Mouse (Mus musculus) MEL (cell line): ENCODE data around the gene Sec22c.

Experiments used
- CHD2 ChIP-seq: IDR thresholded peaks from 2 replicates; pipeline ENCODE4 v1.6.1; 2011; ENCODE audit warnings: low read length, improper control_type of control experiment
- CTCF ChIP-seq, 3 experiments: IDR thresholded peaks in 2 of 3; conservative IDR thresholded peaks in 1 of 3; 2 replicates each; pipeline ENCODE4 v1.5.1; 2011 to 2012; ENCODE audit warnings: low read length in 3 of 3, low read depth in 2 of 3, mild to moderate bottlenecking in 2 of 3, improper control_type of control experiment in 1 of 3, inconsistent platforms in 1 of 3, mixed read lengths in 1 of 3, moderate library complexity in 1 of 3; ENCODE audit not compliant: control insufficient read depth in 1 of 3, insufficient read depth in 1 of 3, poor library complexity in 1 of 3, severe bottlenecking in 1 of 3
- ELF1 ChIP-seq: IDR thresholded peaks from 2 replicates; pipeline ENCODE4 v1.6.1; 2014; ENCODE audit warnings: low read depth, mild to moderate bottlenecking, inconsistent platforms, low read length, improper control_type of control experiment, moderate library complexity
- KAT2A ChIP-seq: conservative IDR thresholded peaks from 2 replicates; pipeline ENCODE4 v1.6.1; 2012; ENCODE audit warnings: low read depth, low read length, improper control_type of control experiment, inconsistent platforms
- MEF2A ChIP-seq: IDR thresholded peaks from 2 replicates; pipeline ENCODE4 v1.6.1; 2014; ENCODE audit warnings: low read depth, mild to moderate bottlenecking, inconsistent platforms, low read length, improper control_type of control experiment; ENCODE audit not compliant: poor library complexity, insufficient replicate concordance, severe bottlenecking; ENCODE audit errors: extremely low read depth
- NRF1 ChIP-seq: IDR thresholded peaks from 2 replicates; pipeline ENCODE4 v1.6.1; 2014; ENCODE audit warnings: low read depth, mild to moderate bottlenecking, inconsistent platforms, low read length, improper control_type of control experiment, moderate library complexity; ENCODE audit not compliant: poor library complexity, insufficient read depth, severe bottlenecking
- POLR2A ChIP-seq, 2 experiments: IDR thresholded peaks; 2 replicates each; pipeline ENCODE4 v1.6.1; 2011 to 2012; ENCODE audit warnings: low read length in 2 of 2, mild to moderate bottlenecking in 2 of 2, control low read depth in 1 of 2, improper control_type of control experiment in 1 of 2, low read depth in 1 of 2, moderate library complexity in 1 of 2; ENCODE audit not compliant: control insufficient read depth in 1 of 2, insufficient read depth in 1 of 2, poor library complexity in 1 of 2
- POLR2AphosphoS5 ChIP-seq: IDR thresholded peaks from 2 replicates; pipeline ENCODE4 v1.6.1; 2012; ENCODE audit warnings: low read depth, borderline replicate concordance, mild to moderate bottlenecking, inconsistent platforms, low read length, moderate library complexity, mixed read lengths
- TBP ChIP-seq: IDR thresholded peaks from 2 replicates; pipeline ENCODE4 v1.8.0; 2011; ENCODE audit warnings: low read depth, low read length, improper control_type of control experiment
- USF2 ChIP-seq, 2 experiments: IDR thresholded peaks; 2 replicates each; pipeline ENCODE4 v1.6.1; 2011 to 2012; ENCODE audit warnings: improper control_type of control experiment in 2 of 2, low read length in 2 of 2, borderline replicate concordance in 1 of 2, inconsistent platforms in 1 of 2, low read depth in 1 of 2, mild to moderate bottlenecking in 1 of 2; ENCODE audit not compliant: insufficient read depth in 1 of 2

DNA sequence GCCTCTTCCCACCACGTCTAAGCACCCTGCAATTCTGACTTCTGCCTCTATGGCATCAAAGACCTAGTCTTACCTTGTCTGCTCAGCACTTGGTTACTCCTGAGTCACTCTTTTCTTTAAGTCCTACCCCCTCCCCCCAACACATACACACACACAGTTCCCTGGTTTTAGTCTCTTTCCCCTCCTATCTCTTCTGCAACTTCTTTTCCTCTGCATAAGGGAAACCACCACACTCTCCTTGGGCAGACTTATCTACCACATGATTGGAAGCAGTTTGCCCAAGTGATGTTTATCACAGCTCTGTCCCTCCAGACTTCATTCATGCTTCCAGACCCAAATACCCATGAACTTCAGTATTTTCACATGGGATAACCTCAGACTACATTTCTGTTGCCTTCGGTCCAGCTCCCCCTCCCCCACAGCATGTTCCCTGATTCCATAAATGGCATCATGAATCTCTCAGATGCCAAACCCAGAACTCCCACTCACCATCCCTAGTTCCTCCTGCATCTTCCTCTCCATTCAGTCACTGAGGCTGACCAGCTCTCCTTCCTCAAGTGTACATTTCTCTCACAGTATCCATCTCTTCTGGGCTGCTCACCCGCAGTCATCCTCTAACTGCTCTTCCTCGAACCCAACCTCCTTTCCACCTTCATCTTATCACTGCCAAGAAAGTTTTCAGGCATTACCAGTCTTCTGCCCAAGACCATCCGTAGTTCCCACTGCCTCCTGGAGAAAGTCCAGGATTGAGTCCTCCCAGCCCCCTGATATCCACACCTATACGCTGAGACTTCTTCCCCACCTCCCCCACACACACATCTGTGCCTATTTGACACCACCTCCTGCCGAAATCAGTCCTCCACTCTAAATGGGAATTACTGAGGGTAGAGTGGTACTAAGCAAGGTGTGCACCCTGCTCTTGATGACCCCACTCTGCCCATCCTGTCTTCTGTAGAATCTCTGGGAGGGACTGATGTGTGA, 3.5 kb upstream of the Sec22c start:
- TF ChIP-seq CTCF (IDR thresholded peaks at IDR 0.05 in 2 of 3, conservative IDR thresholded peaks at IDR 0.05 in 1 of 3; ENCODE audit: control insufficient read depth in 1 of 3, insufficient read depth in 1 of 3, low read depth in 2 of 3, low read length in 3 of 3, poor library complexity in 1 of 3, severe bottlenecking in 1 of 3) (0 out of 6 replicates have a peak, but pooled peaks of 1 of the 3 experiments have one; percentile 11), CHD2 (peak; percentile 24; the same call in 1 of the 2 replicates), MEF2A (no peak), ELF1 (no peak), USF2 (IDR thresholded peaks at IDR 0.05; ENCODE audit: borderline replicate concordance in 1 of 2, insufficient read depth in 1 of 2, low read depth in 1 of 2, low read length in 2 of 2) (no peak), KAT2A (no peak), POLR2AphosphoS5 (no peak), POLR2A (IDR thresholded peaks at IDR 0.05; ENCODE audit: control insufficient read depth in 1 of 2, insufficient read depth in 1 of 2, low read depth in 1 of 2, low read length in 2 of 2, poor library complexity in 1 of 2) (no peak), TBP (no peak), NRF1 (no peak)
